16 mouse cellular contexts compared by ENCODE assay signal in the genomic region with DNA sequence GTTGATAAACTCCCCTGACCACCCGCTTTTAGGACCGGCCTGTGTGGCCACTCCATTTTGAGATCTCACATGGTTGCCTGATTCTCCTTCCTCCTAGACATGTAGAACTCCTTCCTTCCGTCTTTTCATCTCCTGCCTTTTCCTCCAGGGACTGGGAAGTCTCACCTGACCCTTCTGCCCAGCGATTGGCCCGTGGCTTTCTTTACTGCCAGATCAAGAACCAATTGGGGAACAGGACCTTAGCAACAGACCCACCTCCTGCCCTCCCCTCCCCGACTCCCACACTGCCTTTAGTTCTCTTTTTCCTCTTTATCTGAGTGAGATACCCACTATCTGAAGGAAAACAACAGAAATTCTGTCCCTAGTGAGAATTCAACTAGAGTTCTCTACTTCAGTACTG.
DNase-seq lines count a peak whose midpoint lies in the region; ATAC-seq and TF ChIP-seq lines count a peak whose summit lies in the region.
"Had no signal": no experiment of that assay in that cellular context is flagged by ENCODE, and none has a peak within 500 bp of the region (broad histone marks: within the 10 kb centered on the region; RNA-seq: fewer than 3 reads in every experiment).

No protein-coding gene starts in this region.

- H3K9me3 ChIP-seq in heart, embryonic 15.5 days (replicated peaks) = no peaks in the 10 kb centered on the region
- H3K9me3 ChIP-seq in intestine, embryonic 15.5 days = no peaks in the 10 kb centered on the region
- H3K9me3 ChIP-seq in lung, postnatal 0 days (ENCODE audit: low read length) = no peaks in the 10 kb centered on the region
- H3K9me3 ChIP-seq in stomach, postnatal 0 days (ENCODE audit: control insufficient read depth, low read length) = no peaks in the 10 kb centered on the region
- H3K9me3 ChIP-seq: liver, embryonic 13.5 days had no signal

- TF ChIP-seq EP300 in lung, postnatal 0 days (IDR thresholded peaks at IDR 0.05) = no peak
- TF ChIP-seq EP300 in stomach, postnatal 0 days (optimal IDR thresholded peaks at IDR 0.05) = no peak

- TF ChIP-seq CTCF in lung, postnatal 0 days (IDR thresholded peaks at IDR 0.05) = no peak
- no peak for TF ChIP-seq CTCF in stomach, postnatal 0 days (IDR thresholded peaks at IDR 0.05; ENCODE audit: low read depth)

- intact Hi-C loops in heart, postnatal 25 days (cut with DNase I) = no loop called here

- peaks cover 10% of the 10 kb centered on the region; the same call in 1 of the 2 replicates for H3K4me1 ChIP-seq in heart, embryonic 15.5 days (replicated peaks)
- no peaks in the 10 kb centered on the region for H3K4me1 ChIP-seq in intestine, embryonic 15.5 days (replicated peaks)
- no peaks in the 10 kb centered on the region for H3K4me1 ChIP-seq in lung, postnatal 0 days (ENCODE audit: insufficient read depth, low read depth, low read length)
- no peaks in the 10 kb centered on the region for H3K4me1 ChIP-seq in stomach, postnatal 0 days (replicated peaks; ENCODE audit: control insufficient read depth, insufficient read depth)
- H3K4me1 ChIP-seq: liver, embryonic 13.5 days; megakaryocyte, embryonic 14.5 days had no signal

- ATAC-seq in heart, embryonic 15.5 days (replicated peaks; ENCODE audit: insufficient number of reproducible peaks, insufficient read depth, low FRiP score, low read depth) = peak; percentile 64
- peak; percentile 85 for ATAC-seq in intestine, embryonic 15.5 days
- peak; percentile 78 for ATAC-seq in lung, postnatal 0 days
- peak; percentile 87 for ATAC-seq in stomach, postnatal 0 days (ENCODE audit: low FRiP score, low TSS enrichment)
- ATAC-seq: CD4-positive, CD25-positive, alpha-beta regulatory T cell, adult 4 months; forebrain, embryonic 14.5 days; hindbrain, postnatal 0 days had no signal

- WGBS in heart, embryonic 15.5 days = 31% methylated on average over 6 of the region's 6 CpGs
- 64% methylated on average over 6 of the region's 6 CpGs for WGBS in intestine, embryonic 15.5 days
- WGBS in lung, postnatal 0 days = 39% methylated on average over 6 of the region's 6 CpGs
- WGBS in stomach, postnatal 0 days = 54% methylated on average over 6 of the region's 6 CpGs

- no peak overlapping the region for H3K9ac ChIP-seq in heart, embryonic 15.5 days
- H3K9ac ChIP-seq in intestine, embryonic 15.5 days = no peak overlapping the region
- no peak overlapping the region for H3K9ac ChIP-seq in lung, postnatal 0 days (replicated peaks; ENCODE audit: low read depth)
- H3K9ac ChIP-seq in stomach, postnatal 0 days (ENCODE audit: low read length) = no peak overlapping the region
- H3K9ac ChIP-seq: liver, embryonic 13.5 days had no signal

- peak overlapping the region; percentile 46 for H3K4me3 ChIP-seq in heart, embryonic 15.5 days
- H3K4me3 ChIP-seq in intestine, embryonic 15.5 days (replicated peaks) = no peak overlapping the region
- no peak overlapping the region for H3K4me3 ChIP-seq in lung, postnatal 0 days (ENCODE audit: low read depth, low read length)
- no peak overlapping the region for H3K4me3 ChIP-seq in stomach, postnatal 0 days (ENCODE audit: low read depth, low read length)
- H3K4me3 ChIP-seq: liver, embryonic 13.5 days; megakaryocyte, embryonic 14.5 days had no signal

- no peak overlapping the region for H3K27ac ChIP-seq in heart, embryonic 15.5 days
- no peak overlapping the region for H3K27ac ChIP-seq in intestine, embryonic 15.5 days
- no peak overlapping the region for H3K27ac ChIP-seq in lung, postnatal 0 days (ENCODE audit: low read length)
- H3K27ac ChIP-seq in stomach, postnatal 0 days (replicated peaks) = no peak overlapping the region
- H3K27ac ChIP-seq: hindbrain, postnatal 0 days; liver, embryonic 13.5 days had no signal

- DNase-seq in heart, postnatal 25 days (ENCODE audit: low spot score) = no peak
- peak; percentile 30 for DNase-seq in lung, postnatal 0 days (ENCODE audit: low spot score)
- peak; percentile 74 for DNase-seq in stomach, postnatal 0 days (ENCODE audit: low spot score)
- no peak for DNase-seq in adrenal gland, postnatal 14 days
- DNase-seq in kidney, postnatal 14 days = no peak
- DNase-seq: adrenal gland, postnatal 25 days; cerebellum, adult 9-10 months; kidney, adult 9 months; left cerebral cortex, postnatal 4 days; liver, embryonic 13.5 days had no signal

- H3K27me3 ChIP-seq in heart, embryonic 15.5 days = no peaks in the 10 kb centered on the region
- no peaks in the 10 kb centered on the region for H3K27me3 ChIP-seq in intestine, embryonic 15.5 days (replicated peaks)
- no peaks in the 10 kb centered on the region for H3K27me3 ChIP-seq in lung, postnatal 0 days (replicated peaks; ENCODE audit: insufficient read depth, low read length)
- no peaks in the 10 kb centered on the region for H3K27me3 ChIP-seq in stomach, postnatal 0 days (ENCODE audit: control insufficient read depth, insufficient read depth, low read length)
- H3K27me3 ChIP-seq: liver, embryonic 13.5 days; megakaryocyte, embryonic 14.5 days had no signal

- H3K4me2 ChIP-seq in heart, embryonic 15.5 days = peak overlapping the region; percentile 61
- no peak overlapping the region for H3K4me2 ChIP-seq in intestine, embryonic 15.5 days (replicated peaks)
- 0 out of 2 replicates have a peak overlapping the region, but pooled peaks have one; percentile 17 for H3K4me2 ChIP-seq in lung, postnatal 0 days (replicated peaks; ENCODE audit: low read depth, low read length)
- H3K4me2 ChIP-seq in stomach, postnatal 0 days (replicated peaks; ENCODE audit: low read depth) = no peak overlapping the region
- H3K4me2 ChIP-seq: liver, embryonic 13.5 days had no signal

- H3K36me3 ChIP-seq in heart, embryonic 15.5 days = no peaks in the 10 kb centered on the region
- H3K36me3 ChIP-seq in intestine, embryonic 15.5 days = no peaks in the 10 kb centered on the region
- H3K36me3 ChIP-seq in lung, postnatal 0 days (ENCODE audit: insufficient read depth, low read length) = no peaks in the 10 kb centered on the region
- H3K36me3 ChIP-seq in stomach, postnatal 0 days (ENCODE audit: control insufficient read depth, insufficient read depth, low read length) = no peaks in the 10 kb centered on the region
- H3K36me3 ChIP-seq: liver, embryonic 13.5 days had no signal

Comparison
In these comparisons a context has a peak if more than half of its experiments do, and no peak if none do; other contexts are left out.
1. H3K4me2 ChIP-seq: peak in heart, embryonic 15.5 days (single experiment) and lung, postnatal 0 days (single experiment); none in intestine, embryonic 15.5 days (single experiment) and stomach, postnatal 0 days (single experiment).
2. DNase-seq: peak in lung, postnatal 0 days (single experiment) and stomach, postnatal 0 days (single experiment); none in heart, postnatal 25 days (single experiment), adrenal gland, postnatal 14 days (single experiment) and kidney, postnatal 14 days (single experiment).
3. Peak in every context shown above with its lines, with median percentiles within 50 percentile points of each other: ATAC-seq.